ENCODE assay signal across 9 mouse cellular contexts in the genomic region with DNA sequence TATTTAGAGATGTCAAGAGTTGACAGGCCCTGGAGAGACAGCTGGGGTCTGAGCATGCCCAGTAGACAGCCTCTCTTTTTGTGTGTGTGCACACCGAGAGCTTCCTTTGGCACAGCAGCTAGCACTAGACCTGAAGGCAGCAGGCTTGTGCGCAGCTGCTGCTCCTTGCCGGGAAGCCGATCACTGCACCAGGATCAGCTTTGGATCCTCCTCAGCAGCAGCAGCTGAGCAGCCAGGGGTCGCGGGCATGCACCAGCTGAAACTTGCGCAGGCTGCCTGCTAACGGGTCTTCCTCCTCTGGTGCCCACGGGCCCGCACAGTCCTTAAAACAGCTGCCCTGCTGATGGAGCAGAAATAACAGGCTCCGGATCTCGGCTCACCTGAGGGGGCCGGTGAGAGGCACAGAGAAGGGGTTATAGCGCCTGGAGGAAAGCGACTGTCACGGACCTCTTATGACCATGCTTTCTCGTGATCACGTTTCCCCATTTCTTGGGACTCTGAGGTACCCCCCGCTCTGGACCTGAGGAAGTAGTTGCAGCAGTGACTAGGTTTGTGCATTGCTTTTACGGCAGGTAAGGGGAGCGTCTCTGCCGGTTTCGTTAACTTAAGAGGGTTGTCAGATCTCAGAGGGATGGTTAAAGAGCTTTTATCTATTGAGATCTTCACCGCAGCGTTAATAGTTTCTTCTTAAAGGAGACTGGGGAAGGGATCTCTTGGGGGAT. TPM values are rescaled to one million over a fixed set of nuclear protein-coding genes. Genes with fewer than 3 reads are reported as not detected.
A peak's percentile ranks its signal among the peaks of the same experiment; 100 is the strongest.
DNase-seq lines count a peak whose midpoint lies in the region; ATAC-seq and TF ChIP-seq lines count a peak whose summit lies in the region.
"Had no signal": no experiment of that assay in that cellular context is flagged by ENCODE, and none has a peak within 500 bp of the region (broad histone marks: within the 10 kb centered on the region; RNA-seq: fewer than 3 reads in every experiment).

No protein-coding gene starts in this region.

- H3K9me3 ChIP-seq in forebrain, embryonic 10.5 days: no peaks in the 10 kb centered on the region
- H3K9me3 ChIP-seq in intestine, embryonic 14.5 days (ENCODE audit: control insufficient read depth, low read length): no peaks in the 10 kb centered on the region

- H3K4me2 ChIP-seq in intestine, embryonic 14.5 days (ENCODE audit: low read length): peak overlapping the region; percentile 75

- TF ChIP-seq CTCF in olfactory bulb, adult 2 months (IDR thresholded peaks at IDR 0.05; ENCODE audit: insufficient read depth, low read depth, low read length): no peak

- no peak for TF ChIP-seq POLR2A in olfactory bulb, adult 2 months (IDR thresholded peaks at IDR 0.05; ENCODE audit: insufficient read depth, low read depth, low read length)

- H3K4me1 ChIP-seq in forebrain, embryonic 10.5 days: peaks cover 7% of the 10 kb centered on the region
- no peaks in the 10 kb centered on the region; the same call in 1 of the 2 replicates for H3K4me1 ChIP-seq in intestine, embryonic 14.5 days (replicated peaks; ENCODE audit: control insufficient read depth, insufficient read depth, low read length)
- peaks cover 7% of the 10 kb centered on the region for H3K4me1 ChIP-seq in olfactory bulb, adult 2 months (ENCODE audit: control insufficient read depth, insufficient read depth, low read length)

- WGBS in forebrain, embryonic 10.5 days: 4% methylated on average over 25 of the region's 25 CpGs
- 2% methylated on average over 25 of the region's 25 CpGs for WGBS in intestine, embryonic 14.5 days
- WGBS in olfactory bulb, adult 2 months: 4% methylated on average over 25 of the region's 25 CpGs

- DNase-seq in adrenal gland, postnatal 10 days: peak; percentile 9
- no peak for DNase-seq in adrenal gland, adult 8-10 months
- peak; percentile 16 for DNase-seq in CD4-positive, CD25-positive, alpha-beta regulatory T cell, adult 2 months (ENCODE audit: low read depth, low spot score)
- DNase-seq in forebrain, embryonic 10.5 days (ENCODE audit: extremely low spot score, low spot score): peak; percentile 40
- peak; percentile 70 for DNase-seq in intestine, embryonic 14.5 days (ENCODE audit: low spot score)
- peak; percentile 19 for DNase-seq in liver
- DNase-seq in gastrocnemius, adult 8-10 months (ENCODE audit: low spot score in 2 of 2): no peak

- peak overlapping the region; percentile 56 for H3K4me3 ChIP-seq in forebrain, embryonic 10.5 days
- peak overlapping the region; percentile 37 for H3K4me3 ChIP-seq in intestine, embryonic 14.5 days (ENCODE audit: low read depth, low read length)
- H3K4me3 ChIP-seq in olfactory bulb, adult 2 months (ENCODE audit: insufficient read depth, low read depth, low read length): peak overlapping the region; percentile 36
- H3K4me3 ChIP-seq: heart, adult 2 months had no signal

- peaks cover 22% of the 10 kb centered on the region for H3K27me3 ChIP-seq in forebrain, embryonic 10.5 days (ENCODE audit: poor library complexity, severe bottlenecking)
- peaks cover 9% of the 10 kb centered on the region for H3K27me3 ChIP-seq in intestine, embryonic 14.5 days (replicated peaks; ENCODE audit: control insufficient read depth, insufficient read depth, low read length)

- H3K27ac ChIP-seq in forebrain, embryonic 10.5 days: peak overlapping the region; percentile 58; the same call in 1 of the 2 replicates
- H3K27ac ChIP-seq in intestine, embryonic 14.5 days (ENCODE audit: low read depth): no peak overlapping the region
- H3K27ac ChIP-seq in olfactory bulb, adult 2 months (ENCODE audit: insufficient read depth, low read depth, low read length): no peak overlapping the region
- H3K27ac ChIP-seq: heart, adult 2 months had no signal

- no peaks in the 10 kb centered on the region for H3K36me3 ChIP-seq in forebrain, embryonic 10.5 days (replicated peaks)
- no peaks in the 10 kb centered on the region for H3K36me3 ChIP-seq in intestine, embryonic 14.5 days (ENCODE audit: control insufficient read depth, insufficient read depth, low read length)

- 0 out of 2 replicates have a peak, but pooled peaks have one; percentile 64 for ATAC-seq in intestine, embryonic 14.5 days (replicated peaks; ENCODE audit: low FRiP score, low TSS enrichment, low read depth)

- H3K9ac ChIP-seq in intestine, embryonic 14.5 days (ENCODE audit: low read length): peak overlapping the region; percentile 34; the same call in 1 of the 2 replicates

RNA-seq across cellular contexts. Expression of a gene that starts 57.8 kb away (rescaled TPM):
- total RNA-seq in adrenal gland, postnatal 10 days (2021): 10 to 100 TPM; 39.8 to 59.5 TPM
- total RNA-seq in adrenal gland, adult 8-10 months (2022): 10 to 100 TPM; 34.3 to 52.6 (median 40.5) TPM
- 13.0 and 13.9 TPM in 2 replicates for polyA plus RNA-seq in forebrain, embryonic 10.5 days (2016; fragmentation: Nextera tagmentation; extraction: Ambion mirVana)
- 40.0 and 45.9 TPM in 2 replicates for polyA plus RNA-seq in intestine, embryonic 14.5 days (2014; fragmentation: Nextera tagmentation; extraction: Ambion mirVana)
- polyA plus RNA-seq in olfactory bulb, adult 2 months (2012; ENCODE audit: insufficient read depth, insufficient read length, low replicate concordance, missing spikeins): not detected in 2 replicates
- 1 to 10 TPM; 2.6 to 4.2 (median 3.3) TPM for total RNA-seq in gastrocnemius, adult 8-10 months (2022)

Comparison
In these comparisons a context has a peak if more than half of its experiments do, and no peak if none do; other contexts are left out.
1. DNase-seq: peak in adrenal gland, postnatal 10 days (single experiment), CD4-positive, CD25-positive, alpha-beta regulatory T cell, adult 2 months (single experiment), forebrain, embryonic 10.5 days (single experiment), intestine, embryonic 14.5 days (single experiment) and liver (single experiment); none in adrenal gland, adult 8-10 months (single experiment) and gastrocnemius, adult 8-10 months (0 of 2).
2. RNA of a gene that starts 57.8 kb away (total RNA-seq): 39.8 to 59.5 TPM in adrenal gland, postnatal 10 days and 34.3 to 52.6 TPM in adrenal gland, adult 8-10 months; 2.6 to 4.2 TPM in gastrocnemius, adult 8-10 months; every median in the first group is over 4 times any median in the second.
3. Peak in every context shown above with its lines, with median percentiles within 50 percentile points of each other: H3K4me3 ChIP-seq.